Mouse (Mus musculus): ENCODE data around the gene Asb16. TPM values are rescaled to one million over a fixed set of nuclear protein-coding genes. Genes with fewer than 3 reads are reported as not detected.
A peak's percentile ranks its signal among the peaks of the same experiment; 100 is the strongest.

The Asb16 gene
- polyA plus RNA-seq, 1 experiment from 2014 or later: 0.06 TPM

DNA sequence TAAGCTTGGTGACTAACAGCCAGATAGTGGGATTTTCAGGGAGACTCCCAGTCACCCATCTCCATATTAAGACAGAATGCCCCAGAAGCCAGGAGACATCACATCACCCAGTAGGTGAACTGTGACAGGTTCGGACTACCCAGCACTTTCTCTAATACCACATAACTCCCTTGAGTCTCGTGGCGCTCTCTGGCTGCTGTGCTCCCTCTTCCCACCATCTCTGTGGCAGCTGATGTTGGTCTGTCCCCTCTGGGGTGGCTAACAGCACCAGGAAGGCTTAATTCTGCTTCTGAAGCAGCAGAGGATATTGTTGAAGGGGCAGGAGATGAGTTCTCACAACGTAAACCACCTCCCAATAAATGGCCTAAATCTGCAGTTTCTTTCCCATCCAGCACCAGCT lies 43.4 kb downstream of the Asb16 start:
- no peak overlapping the region for H3K9ac ChIP-seq
- peak overlapping the region; percentile 49 for H3K27ac ChIP-seq (replicated peaks)
- ATAC-seq (ENCODE audit: insufficient read depth): no peak
- H3K36me3 ChIP-seq (replicated peaks): peaks cover 88% of the 10 kb centered on the region
- no peaks in the 10 kb centered on the region for H3K9me3 ChIP-seq (replicated peaks)
- H3K4me1 ChIP-seq (replicated peaks): peaks cover 78% of the 10 kb centered on the region
- no peaks in the 10 kb centered on the region for H3K27me3 ChIP-seq
- no peak overlapping the region for H3K4me3 ChIP-seq (replicated peaks)
- 84% methylated on average over 4 of the region's 4 CpGs for WGBS (ENCODE audit: insufficient replicate concordance)
- no peak overlapping the region for H3K4me2 ChIP-seq

DNA sequence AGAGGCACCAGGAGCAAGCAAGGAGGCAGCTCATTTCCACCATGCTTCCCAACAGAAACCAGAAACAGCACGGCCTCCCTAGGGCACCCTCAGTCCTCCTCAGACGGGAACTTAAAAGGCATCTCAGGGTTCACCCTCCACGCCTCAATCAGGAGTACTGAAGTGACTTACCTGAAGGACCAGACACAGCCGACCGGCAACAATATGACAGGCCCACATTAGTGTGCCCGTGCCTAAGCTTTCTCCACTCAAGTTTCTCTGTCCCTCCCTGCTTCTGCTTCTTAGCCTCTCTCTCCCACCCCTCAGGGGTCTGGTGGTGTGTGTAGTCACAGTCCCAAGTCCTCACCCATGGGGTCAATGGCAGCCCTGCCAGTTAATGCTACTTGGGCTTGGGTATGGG lies 44.0 kb downstream of the Asb16 start:
- no peaks in the 10 kb centered on the region for H3K27me3 ChIP-seq
- peak overlapping the region; percentile 49; the same call in 1 of the 2 replicates for H3K27ac ChIP-seq (replicated peaks)
- H3K4me1 ChIP-seq (replicated peaks): peaks cover 78% of the 10 kb centered on the region
- ATAC-seq (ENCODE audit: insufficient read depth): no peak
- no peaks in the 10 kb centered on the region for H3K9me3 ChIP-seq (replicated peaks)
- no peak overlapping the region for H3K4me3 ChIP-seq (replicated peaks)
- H3K4me2 ChIP-seq: no peak overlapping the region
- H3K36me3 ChIP-seq (replicated peaks): peaks cover 81% of the 10 kb centered on the region
- no peak overlapping the region for H3K9ac ChIP-seq
- 81% methylated on average over 6 of the region's 6 CpGs for WGBS (ENCODE audit: insufficient replicate concordance)

DNA sequence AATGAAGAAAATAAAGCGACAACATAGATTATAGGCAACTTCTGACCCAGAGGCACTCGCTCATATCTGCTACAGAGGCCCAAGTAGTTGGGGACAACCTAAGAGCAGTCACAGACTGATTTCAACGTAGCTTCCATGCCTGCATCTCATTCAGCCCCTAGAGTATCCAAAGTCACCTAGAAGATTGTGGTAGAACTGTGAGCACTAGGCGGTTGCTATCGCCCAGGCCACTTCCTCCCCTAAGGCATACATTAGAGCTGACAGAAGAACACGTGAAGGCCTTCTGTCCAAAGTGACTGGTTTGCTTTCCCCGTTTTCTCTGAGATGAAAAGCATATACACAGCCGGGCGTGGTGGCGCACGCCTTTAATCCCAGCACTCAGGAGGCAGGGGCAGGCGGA lies 45.8 kb downstream of the Asb16 start:
- ATAC-seq (ENCODE audit: insufficient read depth): no peak
- H3K27me3 ChIP-seq: no peaks in the 10 kb centered on the region
- H3K4me2 ChIP-seq: no peak overlapping the region
- H3K27ac ChIP-seq (replicated peaks): no peak overlapping the region
- 73% methylated on average over 12 of the region's 12 CpGs for WGBS (ENCODE audit: insufficient replicate concordance)
- H3K4me1 ChIP-seq (replicated peaks): peaks cover 63% of the 10 kb centered on the region
- no peak overlapping the region for H3K9ac ChIP-seq
- H3K4me3 ChIP-seq (replicated peaks): no peak overlapping the region
- H3K9me3 ChIP-seq (replicated peaks): no peaks in the 10 kb centered on the region
- H3K36me3 ChIP-seq (replicated peaks): peaks cover 66% of the 10 kb centered on the region

DNA sequence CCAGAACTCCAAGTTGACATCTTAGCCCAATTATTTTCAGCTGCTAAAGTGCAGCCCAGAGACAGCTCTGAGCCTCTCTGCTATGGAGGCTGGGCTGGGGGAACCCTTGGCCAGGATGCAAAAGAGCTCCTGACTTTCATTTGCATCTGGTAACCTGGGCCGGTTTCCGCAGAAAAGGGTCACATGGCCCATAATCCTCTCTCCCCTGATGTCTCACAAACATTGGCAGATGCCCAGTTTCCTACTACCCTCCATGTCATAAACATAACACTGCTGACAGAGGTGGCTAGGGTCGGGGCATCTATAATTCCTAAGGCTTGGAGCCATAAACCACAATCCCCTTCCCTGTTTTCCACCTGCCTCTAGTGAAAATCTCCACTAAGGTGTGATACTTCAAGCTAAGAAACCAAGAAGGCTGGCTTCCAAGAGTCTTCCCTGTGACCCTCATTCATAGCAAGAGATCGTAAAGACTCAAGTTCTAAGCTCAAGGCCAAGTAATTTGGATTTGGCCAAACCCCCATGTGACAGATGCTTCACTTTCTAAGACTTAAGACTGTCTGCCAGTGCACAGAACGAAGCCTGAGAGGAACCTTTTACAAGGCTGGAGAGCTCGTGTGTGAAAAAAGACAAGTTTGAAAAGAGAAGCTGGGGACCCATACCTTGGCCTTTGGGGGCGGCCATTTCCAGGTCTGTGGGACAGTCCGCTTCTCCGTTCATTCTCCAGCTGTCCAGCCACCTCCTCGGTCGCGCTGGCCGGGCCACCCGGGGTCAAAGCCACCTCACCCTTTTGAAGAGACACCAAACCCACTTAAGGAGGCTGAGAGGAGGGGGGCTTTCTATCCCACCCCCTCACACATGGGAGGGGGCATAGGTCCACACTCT lies 47.4 kb downstream of the Asb16 start:
- no peak for ATAC-seq (ENCODE audit: insufficient read depth)
- Histone ChIP-seq H3K27ac (replicated peaks) (peak overlapping the region; percentile 82), H3K36me3 (replicated peaks) (peaks cover 50% of the 10 kb centered on the region), H3K9ac (peak overlapping the region; percentile 100), H3K4me2 (peak overlapping the region; percentile 99), H3K4me1 (replicated peaks) (peaks cover 63% of the 10 kb centered on the region), H3K4me3 (replicated peaks) (peak overlapping the region; percentile 99), H3K9me3 (replicated peaks) (no peaks in the 10 kb centered on the region), H3K27me3 (peaks cover 6% of the 10 kb centered on the region)
- WGBS (ENCODE audit: insufficient replicate concordance): 9% methylated on average over 14 of the region's 14 CpGs

DNA sequence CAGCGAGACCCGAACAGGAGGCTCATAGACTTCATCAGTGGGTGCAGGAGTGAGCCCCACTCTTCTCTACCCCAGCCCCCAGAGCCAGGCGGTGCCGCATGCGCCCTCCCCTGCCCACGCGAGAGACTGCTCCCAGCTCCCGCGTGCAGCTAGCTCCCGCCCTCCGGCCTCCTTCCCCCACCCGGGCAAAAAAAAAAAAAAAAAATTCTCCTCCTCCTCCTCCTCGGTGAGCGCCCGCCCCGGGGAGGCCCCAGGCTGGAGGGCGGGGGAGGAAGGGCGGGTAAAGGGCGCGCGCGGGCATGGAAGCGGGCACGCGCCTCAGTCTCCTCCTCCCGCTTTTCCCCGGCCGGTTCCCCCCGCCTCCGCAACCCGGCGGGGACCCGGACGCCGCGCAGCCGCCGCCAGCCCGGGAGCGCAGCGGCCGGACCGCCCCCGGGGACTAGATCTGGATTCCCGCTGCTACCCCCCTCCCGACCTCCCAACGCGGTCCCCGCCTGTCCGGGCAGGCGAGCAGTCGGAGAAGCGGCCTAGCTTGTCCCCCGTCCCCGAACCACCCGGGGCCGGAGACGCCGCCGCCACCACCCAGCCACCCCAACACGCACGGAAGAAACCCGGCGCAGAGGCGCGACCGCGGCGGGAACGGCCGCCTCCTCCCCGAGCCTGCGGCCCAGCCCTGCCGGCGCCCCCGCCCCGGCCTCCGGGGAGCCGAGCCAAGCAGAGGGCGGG lies 48.2 kb downstream of the Asb16 start:
- H3K4me2 ChIP-seq: peak overlapping the region; percentile 99
- peaks cover 42% of the 10 kb centered on the region for H3K36me3 ChIP-seq (replicated peaks)
- H3K9me3 ChIP-seq (replicated peaks): no peaks in the 10 kb centered on the region
- peak overlapping the region; percentile 100 for H3K9ac ChIP-seq
- H3K27ac ChIP-seq (replicated peaks): peak overlapping the region; percentile 97
- WGBS (ENCODE audit: insufficient replicate concordance): under 1% methylated on average over 76 of the region's 80 CpGs
- ATAC-seq (ENCODE audit: insufficient read depth): peak; percentile 71
- peaks cover 8% of the 10 kb centered on the region for H3K27me3 ChIP-seq
- peaks cover 58% of the 10 kb centered on the region for H3K4me1 ChIP-seq (replicated peaks)
- peak overlapping the region; percentile 99 for H3K4me3 ChIP-seq (replicated peaks)

DNA sequence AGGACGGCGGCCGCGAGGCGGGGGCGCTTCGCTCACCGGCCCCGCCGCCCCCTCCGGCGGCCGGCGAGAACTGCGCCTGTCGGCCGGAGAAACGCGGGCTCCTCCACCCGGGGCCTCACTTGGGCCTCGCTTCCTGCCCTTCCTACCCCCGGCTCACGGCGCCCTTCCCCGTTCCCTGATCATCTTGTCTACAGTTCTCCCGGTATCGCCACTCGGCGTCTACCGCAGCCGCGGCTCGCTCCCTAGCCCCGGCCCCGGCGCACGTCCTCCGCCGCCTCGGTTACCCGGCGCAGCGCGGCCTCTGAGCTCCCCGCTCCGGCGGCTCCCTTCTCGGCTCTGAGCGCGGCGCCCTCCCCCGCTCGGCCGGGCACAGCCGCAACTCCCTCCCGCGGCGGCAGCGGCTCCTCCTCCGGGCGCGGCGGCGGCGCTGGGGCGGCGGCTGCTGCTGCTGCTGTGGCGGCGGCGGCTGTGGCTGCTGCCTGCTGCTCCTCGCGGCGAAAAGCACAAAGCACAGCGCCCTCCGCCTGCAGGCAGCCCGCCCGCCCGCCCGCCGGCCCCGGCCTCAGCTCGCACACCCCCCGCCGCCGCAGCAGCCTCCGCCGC lies 48.9 kb downstream of the Asb16 start:
- H3K9ac ChIP-seq: peak overlapping the region; percentile 100
- H3K27ac ChIP-seq (replicated peaks): peak overlapping the region; percentile 97
- peaks cover 52% of the 10 kb centered on the region for H3K4me1 ChIP-seq (replicated peaks)
- H3K27me3 ChIP-seq: peaks cover 14% of the 10 kb centered on the region
- under 1% methylated on average over 80 of the region's 87 CpGs for WGBS (ENCODE audit: insufficient replicate concordance)
- peaks cover 35% of the 10 kb centered on the region for H3K36me3 ChIP-seq (replicated peaks)
- peak; percentile 27 for ATAC-seq (ENCODE audit: insufficient read depth)
- H3K4me3 ChIP-seq (replicated peaks): peak overlapping the region; percentile 99
- peak overlapping the region; percentile 99 for H3K4me2 ChIP-seq
- H3K9me3 ChIP-seq (replicated peaks): no peaks in the 10 kb centered on the region

DNA sequence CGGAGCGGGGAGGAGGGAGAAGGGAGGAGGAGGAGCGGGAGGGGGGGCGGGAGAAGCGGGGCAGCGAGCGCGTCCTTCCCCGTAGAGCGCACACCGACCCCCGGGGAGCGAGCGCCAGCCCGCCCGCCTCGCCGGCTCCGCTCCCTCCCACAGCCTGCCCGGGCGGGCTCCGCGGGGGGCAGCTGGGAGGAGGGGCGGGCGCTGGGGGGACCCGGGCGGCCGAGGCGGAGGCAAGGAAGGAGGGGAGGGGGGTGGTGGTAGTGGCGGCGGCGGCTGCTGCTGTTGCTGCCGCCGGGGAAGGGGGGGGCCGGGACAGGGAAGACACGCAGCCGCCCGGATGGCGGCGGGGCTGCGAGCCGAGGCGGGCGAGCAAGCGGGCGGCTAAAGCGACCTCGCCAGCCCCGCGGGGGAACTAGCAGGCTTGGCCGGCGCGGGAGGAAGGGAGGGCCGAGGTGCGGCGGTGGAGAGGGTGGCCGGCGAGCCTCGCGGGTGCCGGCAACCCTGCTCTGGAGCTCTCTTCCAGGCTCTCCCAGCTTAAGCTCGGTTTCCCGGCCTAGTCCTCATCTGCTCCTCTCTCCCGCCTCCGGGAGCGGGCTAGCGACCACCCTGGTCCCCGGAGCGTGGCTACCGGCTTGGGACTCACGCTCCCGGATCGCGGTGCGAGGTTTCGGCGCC lies 49.5 kb downstream of the Asb16 start:
- Histone ChIP-seq H3K9ac (peak overlapping the region; percentile 100), H3K4me2 (peak overlapping the region; percentile 99), H3K36me3 (replicated peaks) (peaks cover 29% of the 10 kb centered on the region), H3K4me3 (replicated peaks) (peak overlapping the region; percentile 99), H3K4me1 (replicated peaks) (peaks cover 45% of the 10 kb centered on the region), H3K27ac (replicated peaks) (peak overlapping the region; percentile 97), H3K9me3 (replicated peaks) (no peaks in the 10 kb centered on the region), H3K27me3 (peaks cover 17% of the 10 kb centered on the region)
- WGBS (ENCODE audit: insufficient replicate concordance): under 1% methylated on average over 72 of the region's 77 CpGs
- ATAC-seq (ENCODE audit: insufficient read depth): peak; percentile 53

DNA sequence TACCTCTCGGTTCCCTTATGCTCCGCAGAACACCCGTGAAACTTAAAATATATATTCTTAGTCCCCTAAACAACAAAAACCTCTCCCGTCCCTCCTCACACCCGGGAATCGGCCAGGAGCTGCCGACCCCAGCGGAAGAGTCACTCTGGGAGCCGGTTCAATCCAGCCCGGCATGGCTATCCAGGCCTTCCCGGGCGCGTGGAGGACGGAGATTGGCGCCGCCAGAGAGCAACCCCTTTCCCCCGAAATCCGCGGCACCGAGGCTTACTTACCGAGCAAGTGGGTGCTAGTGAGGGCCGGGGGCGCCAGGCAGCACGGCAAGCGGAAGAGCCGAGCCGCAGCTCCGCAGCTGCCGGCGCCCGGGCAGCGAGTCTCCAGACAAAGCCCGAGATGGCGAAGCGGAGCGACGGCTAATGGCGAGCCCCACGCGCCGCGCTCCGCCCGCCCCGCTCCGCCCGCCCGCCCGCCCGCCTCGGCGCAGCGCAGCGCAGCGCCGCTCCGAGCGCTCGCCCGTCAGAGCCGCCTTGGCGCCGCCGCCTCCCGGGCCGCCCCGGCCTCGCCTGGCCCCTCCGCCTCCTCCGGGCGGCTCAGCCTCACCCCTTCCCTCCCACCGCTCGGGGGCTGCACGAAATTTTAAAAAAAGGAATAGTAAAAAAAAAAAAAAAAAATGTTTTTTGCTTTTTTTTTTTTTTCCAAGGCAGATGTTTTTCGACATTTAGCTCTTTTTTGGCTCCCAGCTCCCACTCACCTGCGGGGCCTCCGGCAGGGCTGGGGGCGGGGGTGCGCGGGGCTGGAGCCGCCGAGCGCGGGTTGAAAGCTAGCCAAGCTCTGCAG lies 50.2 kb downstream of the Asb16 start:
- peak overlapping the region; percentile 97 for H3K27ac ChIP-seq (replicated peaks)
- ATAC-seq (ENCODE audit: insufficient read depth): peak; percentile 40
- under 1% methylated on average over 74 of the region's 84 CpGs for WGBS (ENCODE audit: insufficient replicate concordance)

DNA sequence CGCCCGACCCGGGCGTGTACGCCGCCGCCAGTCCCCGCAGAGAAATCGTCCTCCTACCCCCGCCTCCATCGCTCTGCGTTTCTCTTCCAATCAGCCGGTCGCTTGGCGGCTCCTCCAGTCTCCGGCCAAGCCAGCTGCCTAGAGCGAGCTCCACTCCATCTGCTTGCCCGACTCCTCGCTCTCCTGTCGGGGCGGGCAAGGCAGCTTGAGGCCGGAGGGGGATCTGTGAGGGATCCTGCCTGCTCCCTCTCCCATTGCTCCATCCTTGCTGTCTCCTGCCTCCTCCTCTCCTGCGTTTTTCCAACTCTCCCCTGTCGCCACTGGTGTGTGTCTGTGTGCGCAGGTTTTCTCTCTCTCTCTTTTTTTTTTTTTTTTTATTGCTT lies 50.9 kb downstream of the Asb16 start, which contains the start of gene Ubtf:
Ubtf (minus strand) TSS at position 333 of the 383 bp plus-strand sequence.
- Histone ChIP-seq H3K4me1 (replicated peaks) (peaks cover 40% of the 10 kb centered on the region), H3K27me3 (peaks cover 28% of the 10 kb centered on the region), H3K36me3 (replicated peaks) (peaks cover 15% of the 10 kb centered on the region), H3K4me2 (peak within 1 kb of the TSS; percentile 99), H3K9ac (peak within 1 kb of the TSS; percentile 100), H3K4me3 (replicated peaks) (peak within 1 kb of the TSS; percentile 99), H3K27ac (replicated peaks) (peak within 1 kb of the TSS; percentile 97), H3K9me3 (replicated peaks) (no peaks in the 10 kb centered on the region)
- under 1% methylated on average over 25 of the region's 25 CpGs for WGBS (ENCODE audit: insufficient replicate concordance)
- ATAC-seq (ENCODE audit: insufficient read depth): peak; percentile 11

More for the DNA sequence above, 50.2 kb downstream of the Asb16 start:
- peak overlapping the region; percentile 99 for H3K4me2 ChIP-seq
- peaks cover 24% of the 10 kb centered on the region for H3K27me3 ChIP-seq
- peaks cover 22% of the 10 kb centered on the region for H3K36me3 ChIP-seq (replicated peaks)
- H3K9me3 ChIP-seq (replicated peaks): no peaks in the 10 kb centered on the region
- H3K4me3 ChIP-seq (replicated peaks): peak overlapping the region; percentile 99
- peaks cover 43% of the 10 kb centered on the region for H3K4me1 ChIP-seq (replicated peaks)
- H3K9ac ChIP-seq: peak overlapping the region; percentile 100

All from liver, embryonic 15.5 days (tissue).